In genomic region chrX:98384017-98384416, GRCm38 (mm10) we compare ENCODE assay signal across 21 mouse cellular contexts.
"Had no signal": no experiment of that assay in that cellular context is flagged by ENCODE, and none has a peak within 500 bp of the region (broad histone marks: within the 10 kb centered on the region; RNA-seq: fewer than 3 reads in every experiment).

No protein-coding gene starts in this region.

- DNase-seq: heart, postnatal 10 days; heart, postnatal 14 days; heart, postnatal 4 days; kidney, adult 11 months; kidney, adult 18-20 months; kidney, adult 2 months; kidney, adult 8-10 months; kidney, adult 9 months; kidney, postnatal 10 days; kidney, postnatal 14 days; kidney, postnatal 25 days; kidney, postnatal 36 days; kidney, postnatal 4 days; layer of hippocampus, adult 9-11 months; layer of hippocampus, postnatal 36 days had no signal

- ATAC-seq: hindbrain, embryonic 16.5 days; hindbrain, postnatal 0 days; inflammation-experienced regulatory T-cells, adult 6 months; intestine, embryonic 15.5 days; intestine, embryonic 16.5 days; intestine, postnatal 0 days had no signal
